Mouse (Mus musculus): ENCODE results near the gene Phyhd1. TPM values are rescaled to one million over a fixed set of nuclear protein-coding genes. Genes with fewer than 3 reads are reported as not detected.

Phyhd1 gene
- 100 to 1,000 TPM in 1 of 2 experiments, 10 to 100 TPM in 1; 96.9 to 120 TPM for total RNA-seq (2021)

- intact Hi-C loops (cut with DNase I), result no loop called here
- peak; percentile 82 to 87 for DNase-seq
Observed at GRCm38 (mm10) chr2:30265767-30266253, at the start of gene Phyhd1. Gene Phyhd1 (plus strand): TSS chr2:30266203.

GRCm38 (mm10) chr2:30216293-30216692, 49.7 kb upstream of the Phyhd1 start:
- intact Hi-C loops (cut with DNase I), result no loop called here

GRCm38 (mm10) chr2:30235593-30235992, 30.4 kb upstream of the Phyhd1 start:
- intact Hi-C loops (cut with DNase I), result no loop called here
- no peak for DNase-seq

More at GRCm38 (mm10) chr2:30216293-30216692, 49.7 kb upstream of the Phyhd1 start:
- DNase-seq, result no peak

- intact Hi-C loops (cut with DNase I), result loop anchor here (1.0 kb wide), 3 partner anchors 30 to 58 kb away; partner anchors contain the start of gene Spout1
- no peak for DNase-seq
Observed at GRCm38 (mm10) chr2:30236426-30237198, 29.4 kb upstream of the Phyhd1 start.

GRCm38 (mm10) chr2:30237199-30237880, 28.7 kb upstream of the Phyhd1 start, which contains the start of gene Lrrc8a:
Gene Lrrc8a (plus strand): TSS chr2:30237715.
- intact Hi-C loops (cut with DNase I), result loop anchor here (1.0 kb wide), 3 partner anchors 31 to 59 kb away; partner anchors contain the start of gene Spout1

GRCm38 (mm10) chr2:30237881-30238280, 28.1 kb upstream of the Phyhd1 start:
- intact Hi-C loops (cut with DNase I), result loop anchor here (1.0 kb wide), 3 partner anchors 32 to 60 kb away; partner anchors contain the start of gene Spout1
- peak; percentile 75 to 87 for DNase-seq

More at GRCm38 (mm10) chr2:30237199-30237880, 28.7 kb upstream of the Phyhd1 start, which contains the start of gene Lrrc8a:
- DNase-seq, result peak; percentile 100

- intact Hi-C loops (cut with DNase I), result loop anchor here (1.0 kb wide), 1 partner anchor 23 kb away; no protein-coding TSS in a partner anchor
- DNase-seq, result peak; percentile 35 to 50
Observed at GRCm38 (mm10) chr2:30238906-30239465, 27.0 kb upstream of the Phyhd1 start.

- intact Hi-C loops (cut with DNase I), result loop anchor here (1.0 kb wide), 1 partner anchor 23 kb away; no protein-coding TSS in a partner anchor
Observed at GRCm38 (mm10) chr2:30239777-30240176, 26.2 kb upstream of the Phyhd1 start.

GRCm38 (mm10) chr2:30240267-30240666, 25.7 kb upstream of the Phyhd1 start, which contains the start of gene Gm28035:
Gene Gm28035 (plus strand): TSS chr2:30240567.
- no peak for DNase-seq
- intact Hi-C loops (cut with DNase I), result no loop called here

More at GRCm38 (mm10) chr2:30239777-30240176, 26.2 kb upstream of the Phyhd1 start:
- DNase-seq, result peak; percentile 75 to 81

GRCm38 (mm10) chr2:30242509-30242908, 23.5 kb upstream of the Phyhd1 start:
- DNase-seq, result peak; percentile 66 to 78
- intact Hi-C loops (cut with DNase I), result no loop called here

GRCm38 (mm10) chr2:30243391-30243790, 22.6 kb upstream of the Phyhd1 start:
- intact Hi-C loops (cut with DNase I), result no loop called here
- DNase-seq, result peak in 1 of 2 experiments; percentile 27

- peak in 1 of 2 experiments; percentile 21 for DNase-seq
- intact Hi-C loops (cut with DNase I), result no loop called here
Observed at GRCm38 (mm10) chr2:30244595-30245178, 21.3 kb upstream of the Phyhd1 start.

GRCm38 (mm10) chr2:30247036-30247435, 19.0 kb upstream of the Phyhd1 start:
- no peak for DNase-seq
- intact Hi-C loops (cut with DNase I), result no loop called here

- intact Hi-C loops (cut with DNase I), result no loop called here
- DNase-seq, result peak in 1 of 2 experiments; percentile 30
Observed at GRCm38 (mm10) chr2:30247681-30248080, 18.3 kb upstream of the Phyhd1 start.

GRCm38 (mm10) chr2:30249182-30249581, 16.8 kb upstream of the Phyhd1 start:
- DNase-seq, result no peak
- intact Hi-C loops (cut with DNase I), result no loop called here

- intact Hi-C loops (cut with DNase I), result no loop called here
- peak in 1 of 2 experiments; percentile 19 for DNase-seq
Observed at GRCm38 (mm10) chr2:30250166-30251128, 15.6 kb upstream of the Phyhd1 start.

- peak; percentile 48 to 55 for DNase-seq
- intact Hi-C loops (cut with DNase I), result no loop called here
Observed at GRCm38 (mm10) chr2:30251417-30252104, 14.4 kb upstream of the Phyhd1 start.

- peak in 1 of 2 experiments; percentile 19 for DNase-seq
- intact Hi-C loops (cut with DNase I), result no loop called here
Observed at GRCm38 (mm10) chr2:30252521-30252920, 13.5 kb upstream of the Phyhd1 start.
